Mouse (Mus musculus): Measurements from ENCODE around the gene Slc11a1. TPM values are rescaled to one million over a fixed set of nuclear protein-coding genes. Genes with fewer than 3 reads are reported as not detected.
A peak's percentile ranks its signal among the peaks of the same experiment; 100 is the strongest.

Gene Slc11a1
- polyA plus RNA-seq, 1 experiment from 2014 or later, result 1.9 TPM

GRCm38 (mm10) chr1:74381588-74382021 is 6.6 kb downstream of the Slc11a1 start:
- 97% methylated on average over 10 of the region's 10 CpGs for WGBS

GRCm38 (mm10) chr1:74383385-74383784 is 8.4 kb downstream of the Slc11a1 start:
- 92% methylated on average over 13 of the region's 13 CpGs for WGBS
- ATAC-seq (replicated peaks), result no peak
- H3K4me1 ChIP-seq, result peaks cover 10% of the 10 kb centered on the region
- H3K27me3 ChIP-seq, result no peaks in the 10 kb centered on the region
- no peak overlapping the region for H3K4me2 ChIP-seq (replicated peaks)
- no peaks in the 10 kb centered on the region for H3K36me3 ChIP-seq
- no peaks in the 10 kb centered on the region for H3K9me3 ChIP-seq
- H3K27ac ChIP-seq (replicated peaks), result no peak overlapping the region
- H3K9ac ChIP-seq (replicated peaks), result no peak overlapping the region
- no peak overlapping the region for H3K4me3 ChIP-seq

More at GRCm38 (mm10) chr1:74381588-74382021, 6.6 kb downstream of the Slc11a1 start:
- Histone ChIP-seq H3K4me1 (peaks cover 3% of the 10 kb centered on the region), H3K9ac (replicated peaks) (no peak overlapping the region), H3K4me2 (replicated peaks) (no peak overlapping the region), H3K27ac (replicated peaks) (no peak overlapping the region), H3K9me3 (no peaks in the 10 kb centered on the region), H3K4me3 (no peak overlapping the region), H3K36me3 (no peaks in the 10 kb centered on the region), H3K27me3 (no peaks in the 10 kb centered on the region)
- no peak for ATAC-seq (replicated peaks)

- Histone ChIP-seq H3K4me2 (replicated peaks) (no peak overlapping the region), H3K9me3 (no peaks in the 10 kb centered on the region), H3K27ac (replicated peaks) (no peak overlapping the region), H3K36me3 (no peaks in the 10 kb centered on the region), H3K9ac (replicated peaks) (no peak overlapping the region), H3K4me1 (peaks cover 10% of the 10 kb centered on the region), H3K4me3 (no peak overlapping the region), H3K27me3 (no peaks in the 10 kb centered on the region)
- 90% methylated on average over 8 of the region's 8 CpGs for whole genome bisulfite sequencing
- no peak for ATAC-seq (replicated peaks)
Measured at GRCm38 (mm10) chr1:74384525-74384924, 9.5 kb downstream of the Slc11a1 start.

- 96% methylated on average over 10 of the region's 10 CpGs for WGBS
- no peak overlapping the region for H3K27ac ChIP-seq (replicated peaks)
- H3K4me1 ChIP-seq, result peaks cover 15% of the 10 kb centered on the region
- H3K4me2 ChIP-seq (replicated peaks), result no peak overlapping the region
- no peak overlapping the region for H3K9ac ChIP-seq (replicated peaks)
- no peaks in the 10 kb centered on the region for H3K9me3 ChIP-seq
- H3K36me3 ChIP-seq, result no peaks in the 10 kb centered on the region
- H3K4me3 ChIP-seq, result no peak overlapping the region
- ATAC-seq (replicated peaks), result no peak
- no peaks in the 10 kb centered on the region for H3K27me3 ChIP-seq
Measured at GRCm38 (mm10) chr1:74385064-74385463, 10.1 kb downstream of the Slc11a1 start.

GRCm38 (mm10) chr1:74385531-74385930 is 10.5 kb downstream of the Slc11a1 start:
- no peaks in the 10 kb centered on the region for H3K9me3 ChIP-seq
- H3K27ac ChIP-seq (replicated peaks), result no peak overlapping the region
- H3K4me2 ChIP-seq (replicated peaks), result no peak overlapping the region
- 88% methylated on average over 8 of the region's 8 CpGs for WGBS
- no peak overlapping the region for H3K4me3 ChIP-seq
- H3K4me1 ChIP-seq, result peaks cover 19% of the 10 kb centered on the region
- H3K9ac ChIP-seq (replicated peaks), result no peak overlapping the region
- no peaks in the 10 kb centered on the region for H3K27me3 ChIP-seq
- ATAC-seq (replicated peaks), result no peak
- no peaks in the 10 kb centered on the region for H3K36me3 ChIP-seq

GRCm38 (mm10) chr1:74386363-74386713 is 11.3 kb downstream of the Slc11a1 start:
- ATAC-seq (replicated peaks), result no peak
- Histone ChIP-seq H3K4me2 (replicated peaks) (peak overlapping the region; percentile 77), H3K27me3 (no peaks in the 10 kb centered on the region), H3K9ac (replicated peaks) (peak overlapping the region; percentile 70), H3K36me3 (no peaks in the 10 kb centered on the region), H3K27ac (replicated peaks) (peak overlapping the region; percentile 97), H3K4me1 (peaks cover 27% of the 10 kb centered on the region), H3K9me3 (no peaks in the 10 kb centered on the region), H3K4me3 (peak overlapping the region; percentile 86)
- 68% methylated on average over 7 of the region's 10 CpGs for WGBS

- ATAC-seq (replicated peaks), result peak; percentile 91
Measured at GRCm38 (mm10) chr1:74386714-74387385, 11.9 kb downstream of the Slc11a1 start.

GRCm38 (mm10) chr1:74387386-74387988 is 12.5 kb downstream of the Slc11a1 start:
- no peak for ATAC-seq (replicated peaks)
- peak overlapping the region; percentile 97 for H3K27ac ChIP-seq (replicated peaks)
- H3K36me3 ChIP-seq, result no peaks in the 10 kb centered on the region
- H3K9me3 ChIP-seq, result no peaks in the 10 kb centered on the region
- H3K4me3 ChIP-seq, result peak overlapping the region; percentile 86
- H3K4me1 ChIP-seq, result peaks cover 34% of the 10 kb centered on the region
- H3K27me3 ChIP-seq, result no peaks in the 10 kb centered on the region
- WGBS, result 53% methylated on average over 15 of the region's 15 CpGs
- no peak overlapping the region for H3K9ac ChIP-seq (replicated peaks)
- peak overlapping the region; percentile 77 for H3K4me2 ChIP-seq (replicated peaks)

More at GRCm38 (mm10) chr1:74386714-74387385, 11.9 kb downstream of the Slc11a1 start:
- under 1% methylated on average over 26 of the region's 26 CpGs for whole genome bisulfite sequencing
- peak overlapping the region; percentile 97 for H3K27ac ChIP-seq (replicated peaks)
- H3K4me3 ChIP-seq, result peak overlapping the region; percentile 86
- H3K9ac ChIP-seq (replicated peaks), result peak overlapping the region; percentile 70
- H3K4me2 ChIP-seq (replicated peaks), result peak overlapping the region; percentile 77
- no peaks in the 10 kb centered on the region for H3K27me3 ChIP-seq
- H3K36me3 ChIP-seq, result no peaks in the 10 kb centered on the region
- H3K4me1 ChIP-seq, result peaks cover 28% of the 10 kb centered on the region
- no peaks in the 10 kb centered on the region for H3K9me3 ChIP-seq

GRCm38 (mm10) chr1:74388398-74388920 is 13.5 kb downstream of the Slc11a1 start:
- H3K36me3 ChIP-seq, result no peaks in the 10 kb centered on the region
- no peak overlapping the region for H3K4me3 ChIP-seq
- no peak overlapping the region for H3K4me2 ChIP-seq (replicated peaks)
- no peaks in the 10 kb centered on the region for H3K27me3 ChIP-seq
- H3K9ac ChIP-seq (replicated peaks), result no peak overlapping the region
- no peaks in the 10 kb centered on the region for H3K9me3 ChIP-seq
- no peak overlapping the region for H3K27ac ChIP-seq (replicated peaks)
- peaks cover 43% of the 10 kb centered on the region for H3K4me1 ChIP-seq
- 76% methylated on average over 7 of the region's 7 CpGs for WGBS
- no peak for ATAC-seq (replicated peaks)

GRCm38 (mm10) chr1:74389831-74390286 is 14.9 kb downstream of the Slc11a1 start:
- H3K4me3 ChIP-seq, result peak overlapping the region; percentile 61
- WGBS, result 12% methylated on average over 29 of the region's 29 CpGs
- no peak for ATAC-seq (replicated peaks)

GRCm38 (mm10) chr1:74390287-74390906 is 15.4 kb downstream of the Slc11a1 start:
- ATAC-seq (replicated peaks), result no peak
- Histone ChIP-seq H3K4me2 (replicated peaks) (peak overlapping the region; percentile 81), H3K27me3 (no peaks in the 10 kb centered on the region), H3K4me3 (peak overlapping the region; percentile 61), H3K4me1 (peaks cover 45% of the 10 kb centered on the region), H3K9me3 (no peaks in the 10 kb centered on the region), H3K9ac (replicated peaks) (no peak overlapping the region), H3K27ac (replicated peaks) (no peak overlapping the region), H3K36me3 (0 out of 2 replicates have a peak, but pooled peaks cover 5% of the 10 kb centered on the region)
- WGBS, result 6% methylated on average over 21 of the region's 21 CpGs

More at GRCm38 (mm10) chr1:74389831-74390286, 14.9 kb downstream of the Slc11a1 start:
- no peaks in the 10 kb centered on the region for H3K27me3 ChIP-seq
- H3K27ac ChIP-seq (replicated peaks), result no peak overlapping the region
- 0 out of 2 replicates have a peak, but pooled peaks cover 4% of the 10 kb centered on the region for H3K36me3 ChIP-seq
- no peaks in the 10 kb centered on the region for H3K9me3 ChIP-seq
- H3K4me2 ChIP-seq (replicated peaks), result peak overlapping the region; percentile 81
- H3K4me1 ChIP-seq, result peaks cover 45% of the 10 kb centered on the region
- H3K9ac ChIP-seq (replicated peaks), result no peak overlapping the region
